Mouse (Mus musculus) activated CD4-positive, CD25-positive, alpha-beta regulatory T cell, adult 4 months (primary cell): ENCODE results near the gene Rbms3. TPM values are rescaled to one million over a fixed set of nuclear protein-coding genes. Genes with fewer than 3 reads are reported as not detected.

Experiments
- ATAC-seq: one replicate; pipeline ENCODE4 v1.8.0; 2017
- polyA plus RNA-seq, 2 experiments: library from polyadenylated mRNA; unstranded; fragments of 100-300 nt; shearing (Covaris generic); gene quantifications; one replicate each; pipeline ENCODE4 v1.2.1; 2017

Gene Rbms3
- polyA plus RNA-seq, 2 experiments from 2014 or later, result not detected

DNA sequence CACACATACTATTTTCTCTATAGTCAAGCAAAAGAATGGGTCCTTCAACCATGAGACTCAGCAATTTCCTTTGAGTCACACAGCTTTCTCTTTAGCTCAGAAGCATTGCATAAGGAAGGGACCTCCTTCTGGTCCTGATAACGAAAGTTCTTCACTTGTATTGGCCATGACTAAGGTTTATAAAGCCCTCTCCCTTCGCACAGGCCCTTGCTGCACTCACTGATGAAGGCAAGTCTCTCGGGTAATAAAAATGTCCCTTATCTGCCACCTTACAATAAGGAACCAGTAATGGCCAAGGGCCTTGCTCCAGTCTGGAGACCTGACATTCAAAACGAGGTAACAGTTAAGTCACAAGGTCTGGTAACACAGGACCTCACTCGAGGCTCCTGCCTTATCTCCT is 905.1 kb downstream of the Rbms3 start:
- ATAC-seq, result no peak

DNA sequence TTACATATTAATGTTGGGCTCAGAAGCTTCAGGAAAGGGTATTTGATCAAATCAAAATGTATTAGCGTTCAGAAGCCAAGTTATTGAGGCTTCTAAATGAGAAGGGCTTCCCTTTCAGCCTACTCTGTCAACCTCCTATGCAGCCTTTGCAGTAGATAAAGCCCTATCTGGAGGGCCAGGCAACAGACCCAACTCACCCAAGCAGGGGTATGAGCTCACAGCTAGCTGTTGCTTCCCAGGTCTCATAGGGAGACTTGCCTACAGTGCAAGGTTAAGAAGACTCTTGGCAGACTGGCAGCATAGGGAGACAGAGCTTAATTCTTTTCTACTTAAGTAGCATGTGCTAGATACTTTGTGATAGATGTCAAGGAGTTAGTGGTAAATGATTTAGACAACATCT is 926.6 kb downstream of the Rbms3 start:
- no peak for ATAC-seq

DNA sequence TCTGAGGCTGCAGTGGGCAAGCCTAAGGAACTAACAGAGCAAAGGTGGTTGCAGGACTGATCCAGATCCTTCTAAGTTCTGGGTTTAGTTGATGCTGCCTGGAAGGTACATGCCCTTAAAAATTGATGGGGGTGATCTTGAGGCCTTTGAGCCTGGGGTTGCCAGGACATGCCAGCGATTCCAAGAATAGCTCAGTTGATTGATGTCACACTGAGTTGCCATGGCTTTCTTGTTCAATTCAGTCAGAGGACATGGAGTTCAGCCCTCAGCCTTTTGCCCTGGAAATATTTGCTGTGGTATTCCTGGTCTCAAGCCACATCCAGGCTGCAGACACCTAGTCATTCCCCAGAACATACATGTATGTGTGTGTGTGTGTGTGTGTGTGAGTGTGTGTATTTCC is 927.1 kb downstream of the Rbms3 start:
- ATAC-seq, result no peak

DNA sequence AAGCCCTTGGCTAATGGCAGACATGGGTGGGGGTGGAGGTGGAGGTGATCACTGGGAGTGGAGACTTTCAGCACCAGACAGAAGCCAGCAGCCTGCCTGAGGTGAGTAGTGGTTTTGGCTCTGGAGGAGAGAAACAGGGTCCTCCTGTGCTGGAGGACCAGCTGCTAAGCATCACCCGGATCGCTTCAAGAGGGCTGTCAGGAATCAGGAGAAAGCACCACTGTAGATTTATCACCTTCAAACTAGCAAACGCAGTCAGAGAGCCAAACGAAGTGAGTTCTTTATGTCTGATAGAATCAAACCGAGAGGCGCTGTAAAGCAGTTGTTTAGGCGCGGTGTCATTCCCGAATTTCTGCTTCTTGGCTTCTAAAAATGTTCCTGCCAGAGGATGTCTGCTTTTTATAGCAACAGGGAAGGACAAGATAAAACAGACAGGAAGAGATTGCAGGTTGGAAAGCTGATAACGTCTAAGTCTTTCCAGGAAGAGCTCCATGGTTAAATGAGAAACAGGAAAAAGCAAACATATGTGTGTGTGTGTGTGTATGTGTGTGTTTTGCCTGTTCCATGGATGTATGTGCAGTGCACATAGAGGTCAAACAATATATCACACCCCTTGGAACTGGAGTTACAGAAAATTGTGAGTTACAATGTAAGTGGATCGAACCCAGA is 928.1 kb downstream of the Rbms3 start:
- ATAC-seq, result no peak

DNA sequence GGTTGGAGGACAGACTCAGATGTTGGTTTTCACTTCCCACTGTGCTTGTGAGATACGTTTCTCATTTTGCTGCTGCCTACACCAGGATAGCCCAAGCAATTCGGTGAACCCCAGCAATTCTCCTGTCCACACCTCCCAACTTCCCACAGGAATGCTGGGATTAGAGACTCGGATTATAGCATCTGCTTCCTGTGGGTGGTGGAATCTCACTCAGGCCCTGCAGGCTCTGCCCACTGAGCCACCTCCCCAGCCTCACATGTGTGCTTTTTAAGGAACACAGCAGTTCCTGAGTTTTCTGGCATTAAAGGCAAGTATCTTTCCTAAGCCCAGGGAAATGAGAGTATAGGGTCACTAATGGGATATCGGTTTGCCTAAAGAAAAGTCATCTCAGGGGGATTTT is 941.1 kb downstream of the Rbms3 start:
- no peak for ATAC-seq

DNA sequence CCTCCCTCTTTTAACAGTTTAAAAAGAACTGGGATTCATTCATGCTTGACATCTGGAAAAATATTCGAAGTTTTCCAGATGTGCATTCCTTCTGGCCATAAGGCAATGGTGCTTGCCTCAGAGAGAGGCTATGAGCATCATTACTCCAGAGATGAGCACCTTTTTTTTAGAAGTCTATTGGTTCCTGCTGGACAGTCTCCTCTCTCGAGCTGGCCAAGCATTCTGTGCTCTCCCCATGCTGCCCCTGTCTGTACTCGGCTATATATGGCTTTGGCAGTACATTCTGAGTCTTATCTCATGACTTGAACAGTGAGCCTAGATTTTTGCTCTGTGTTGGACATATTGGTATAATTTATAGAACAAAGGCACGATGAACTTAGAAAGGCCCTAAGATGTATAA is 952.6 kb downstream of the Rbms3 start:
- ATAC-seq, result no peak

DNA sequence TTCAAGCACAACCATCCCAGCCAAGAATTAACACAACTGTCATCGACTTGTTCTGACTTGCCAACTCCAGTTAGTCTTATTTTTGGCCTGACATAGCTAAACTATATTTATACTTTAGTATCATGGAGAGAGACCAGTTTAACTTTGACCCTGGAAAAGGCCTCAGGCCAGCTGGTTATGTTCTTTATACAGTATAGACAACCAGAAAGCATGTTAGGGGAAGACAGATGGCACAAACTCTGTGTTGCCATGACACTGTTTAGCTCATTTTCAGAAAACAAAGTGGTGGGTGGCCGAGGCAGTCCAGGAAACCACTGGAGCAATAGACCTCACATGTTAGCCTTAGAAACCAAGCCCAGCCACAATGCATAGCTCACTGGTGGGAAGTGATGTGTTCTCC is 953.3 kb downstream of the Rbms3 start:
- no peak for ATAC-seq

DNA sequence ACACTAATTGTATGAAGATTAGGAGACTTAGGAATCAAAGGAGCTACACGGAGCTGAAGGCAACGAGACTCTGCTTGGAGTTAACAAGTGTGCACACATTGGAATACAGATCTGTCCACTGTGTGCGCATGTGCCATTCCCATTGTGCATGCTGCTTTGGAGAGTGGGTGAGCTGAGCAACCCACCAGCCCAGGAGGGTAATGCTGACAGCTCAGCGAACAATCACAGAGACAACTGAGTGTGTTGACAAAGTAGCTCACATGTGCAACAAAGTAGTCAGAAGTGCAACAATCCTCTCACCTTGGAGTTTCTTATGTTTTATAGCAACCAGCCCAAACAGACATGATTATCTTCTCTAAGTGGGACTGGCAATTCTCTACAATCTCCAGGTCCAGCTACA is 955.5 kb downstream of the Rbms3 start:
- no peak for ATAC-seq

DNA sequence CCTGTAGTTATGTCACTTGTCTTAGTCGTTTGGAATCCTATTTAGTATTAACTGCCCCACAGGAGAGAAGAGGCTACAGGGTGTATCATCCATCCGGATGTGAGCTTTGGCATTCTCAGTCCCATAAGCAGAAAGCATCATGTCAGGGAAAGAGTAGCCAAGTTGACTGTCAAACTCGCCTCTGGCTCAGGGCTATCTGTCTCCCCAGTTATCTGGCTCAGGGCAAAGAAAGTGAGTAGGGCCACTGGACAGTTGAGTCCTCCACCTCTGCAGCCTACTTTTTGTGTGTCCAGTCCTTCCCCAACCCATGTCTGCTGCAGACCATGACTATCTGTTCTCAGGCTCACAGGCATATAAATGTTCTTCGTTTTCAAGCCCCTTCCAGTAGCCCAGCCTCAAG is 968.7 kb downstream of the Rbms3 start:
- no peak for ATAC-seq

DNA sequence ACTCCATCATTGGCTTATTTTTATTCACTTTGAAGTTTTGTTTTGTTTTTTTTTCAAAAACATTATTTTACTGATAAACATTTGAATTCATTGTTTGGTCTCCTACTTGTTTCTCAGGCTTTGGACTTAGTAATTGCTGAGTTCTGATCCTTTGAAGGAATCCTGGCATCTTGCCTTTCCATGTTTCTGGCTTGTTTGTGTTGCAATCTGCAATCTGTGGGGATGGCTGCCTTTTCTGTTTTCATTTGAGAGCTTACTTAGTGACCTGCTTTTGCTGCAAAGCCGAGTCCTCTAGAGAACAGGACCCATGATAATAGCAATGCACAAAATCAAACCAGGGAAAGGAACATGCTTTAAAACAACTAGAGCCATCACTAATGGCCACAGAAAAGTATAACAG is 969.8 kb downstream of the Rbms3 start:
- ATAC-seq, result no peak

DNA sequence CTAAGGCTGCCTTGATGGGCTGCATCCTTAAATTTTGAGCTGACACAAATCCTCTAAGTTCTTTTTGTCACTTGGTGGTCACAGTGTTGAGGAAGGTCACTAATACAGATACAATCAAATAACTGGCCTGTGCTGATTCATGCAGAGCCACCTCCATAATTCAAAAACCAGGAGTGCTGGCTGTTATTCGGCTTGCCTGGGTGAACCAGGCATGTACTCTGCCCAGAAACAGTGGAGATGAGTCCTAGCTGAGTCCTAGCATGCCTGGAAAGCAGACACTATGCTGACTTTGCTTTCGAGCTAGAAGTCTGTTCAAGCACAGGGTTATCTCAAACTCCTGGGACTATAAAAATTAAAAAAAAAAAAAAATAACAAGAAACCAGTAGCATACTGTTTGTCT is 972.6 kb downstream of the Rbms3 start:
- ATAC-seq, result no peak

DNA sequence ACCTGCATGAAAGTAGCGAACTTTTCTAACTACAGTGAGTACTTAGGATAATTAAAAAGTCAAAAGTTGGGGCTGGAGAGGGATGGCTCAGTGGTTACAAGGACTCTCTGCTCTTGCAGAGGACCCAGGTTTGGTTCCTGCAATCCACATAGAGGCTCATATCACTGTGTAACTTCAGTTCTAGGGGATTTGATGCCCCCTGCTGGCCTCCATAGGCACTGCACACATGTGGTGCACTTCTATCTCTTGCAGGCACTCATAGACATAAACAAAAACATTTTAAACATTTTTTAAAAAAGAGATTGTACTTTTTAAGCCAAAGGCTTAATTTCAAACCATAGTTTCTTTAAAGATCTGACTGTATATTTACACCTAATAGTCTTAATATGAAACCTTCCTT is 978.3 kb downstream of the Rbms3 start:
- no peak for ATAC-seq

DNA sequence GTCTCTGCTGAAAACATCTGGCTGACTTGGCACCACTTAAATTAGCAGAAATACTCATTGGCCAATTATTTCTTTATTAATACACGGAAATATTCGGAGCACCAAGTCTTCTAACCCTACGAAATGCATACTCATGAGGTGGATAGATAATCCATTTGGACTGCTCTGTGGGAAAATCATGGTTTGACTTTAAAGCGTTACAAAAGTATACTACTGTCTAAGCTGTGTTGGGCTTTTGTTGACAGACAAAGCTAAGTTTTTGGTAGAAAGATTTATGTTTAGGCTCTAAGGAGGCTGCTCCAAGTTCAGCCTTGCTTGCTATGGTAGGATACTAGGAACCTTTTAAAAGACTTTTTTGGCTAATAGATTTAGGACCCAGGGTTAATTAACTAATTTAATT is 979.8 kb downstream of the Rbms3 start:
- no peak for ATAC-seq

DNA sequence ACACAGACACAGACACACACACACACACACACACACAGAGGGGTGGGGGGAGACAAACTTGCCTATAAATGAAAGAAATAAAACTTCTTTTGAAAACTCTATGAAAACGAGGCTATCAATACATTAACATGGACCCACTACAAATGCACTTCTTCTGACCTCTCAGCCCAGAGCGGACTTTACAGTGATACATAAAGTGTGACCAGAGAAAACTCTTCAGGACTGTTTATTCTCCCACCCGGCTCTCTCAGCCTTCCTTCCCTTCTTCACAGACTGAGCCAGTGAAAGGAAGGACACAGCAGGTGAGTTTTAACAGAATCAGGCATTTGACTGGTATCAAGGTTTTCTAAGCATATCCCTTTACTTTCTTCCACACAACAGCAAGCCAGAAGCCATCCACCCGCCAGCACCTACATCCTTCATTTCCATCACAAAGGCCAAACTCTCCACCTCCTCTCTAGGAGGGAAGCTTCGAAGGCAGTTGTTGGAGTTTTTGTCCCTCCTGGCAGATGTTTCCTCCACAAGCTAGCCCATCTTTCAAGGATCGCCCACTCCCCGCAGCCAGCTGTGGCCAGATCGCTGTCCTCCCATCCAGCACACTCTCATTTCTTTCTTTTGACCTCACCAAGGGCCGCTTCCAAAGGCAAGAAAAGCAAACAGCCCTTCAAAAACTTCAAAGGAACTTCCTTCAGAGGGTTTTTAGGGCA is 980.5 kb downstream of the Rbms3 start:
- no peak for ATAC-seq

DNA sequence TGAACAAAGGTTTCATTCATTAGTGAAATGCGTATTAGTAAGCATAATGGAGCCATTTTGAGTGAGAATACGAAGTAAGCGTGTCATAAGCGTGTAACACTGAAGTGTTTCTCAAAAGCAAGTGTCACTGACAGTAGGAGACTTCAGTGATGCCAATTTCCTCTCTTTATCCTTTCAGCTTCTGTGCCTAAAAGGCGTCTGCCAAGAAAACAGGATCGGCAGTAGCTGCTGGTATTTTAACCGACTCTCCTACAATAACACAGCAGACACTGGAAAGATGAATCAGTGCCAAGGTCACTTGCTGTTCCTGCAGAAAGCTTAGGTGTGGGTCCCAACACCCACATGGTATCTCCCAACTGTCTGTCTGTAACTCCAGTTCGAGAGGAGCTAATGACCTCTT is 985.1 kb downstream of the Rbms3 start:
- ATAC-seq, result no peak

DNA sequence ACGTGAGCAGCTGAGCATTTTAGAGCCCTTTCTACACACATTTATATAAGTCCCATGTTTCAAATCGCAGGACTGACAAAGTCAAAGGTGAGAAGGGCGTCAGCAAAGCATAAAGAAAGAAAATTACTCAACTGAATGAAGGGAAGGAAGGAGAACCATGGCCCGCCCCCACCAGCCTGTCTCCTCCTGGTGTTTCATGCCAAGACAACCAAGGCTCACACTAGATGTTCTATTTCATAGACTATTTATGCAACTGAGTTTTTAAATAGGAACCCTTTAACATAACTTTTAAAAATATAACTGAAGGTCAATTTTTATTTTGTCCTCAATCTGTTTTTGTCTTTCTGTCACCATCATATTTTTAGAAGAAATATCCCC is 989.4 kb downstream of the Rbms3 start:
- ATAC-seq, result no peak

DNA sequence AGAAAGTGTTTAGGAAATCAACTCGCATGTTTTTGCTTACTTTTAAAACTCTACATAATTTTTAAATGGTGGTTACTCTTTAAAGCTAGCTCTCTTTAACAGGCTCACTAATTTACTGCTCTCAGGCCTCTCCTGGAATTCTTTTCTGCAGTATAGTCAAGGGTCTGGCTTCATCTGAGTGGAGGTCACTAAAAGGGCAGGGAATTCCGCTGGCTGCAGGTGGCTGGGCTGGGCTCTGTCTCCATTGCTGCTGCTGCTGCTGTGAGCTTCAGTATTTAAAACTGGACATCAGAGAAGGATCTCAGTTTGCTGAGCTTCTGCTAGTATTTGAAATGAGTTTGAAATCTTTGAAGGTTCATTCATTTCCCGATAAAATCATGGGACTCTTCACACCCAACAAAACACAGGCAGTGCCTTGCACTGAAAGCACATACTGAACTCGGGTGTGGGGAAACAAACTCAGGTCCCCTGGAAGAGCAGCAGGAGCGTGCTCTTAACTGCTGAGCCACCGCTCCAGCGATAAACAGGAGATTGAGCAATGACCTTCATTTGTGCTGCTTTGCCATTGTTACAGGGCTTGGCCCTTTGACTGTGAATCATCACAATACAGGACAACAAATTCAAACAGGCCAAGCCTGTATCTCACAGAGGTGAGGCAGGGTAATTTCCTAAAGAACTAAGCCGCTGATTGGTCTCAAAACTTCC is 990.0 kb downstream of the Rbms3 start:
- ATAC-seq, result no peak

DNA sequence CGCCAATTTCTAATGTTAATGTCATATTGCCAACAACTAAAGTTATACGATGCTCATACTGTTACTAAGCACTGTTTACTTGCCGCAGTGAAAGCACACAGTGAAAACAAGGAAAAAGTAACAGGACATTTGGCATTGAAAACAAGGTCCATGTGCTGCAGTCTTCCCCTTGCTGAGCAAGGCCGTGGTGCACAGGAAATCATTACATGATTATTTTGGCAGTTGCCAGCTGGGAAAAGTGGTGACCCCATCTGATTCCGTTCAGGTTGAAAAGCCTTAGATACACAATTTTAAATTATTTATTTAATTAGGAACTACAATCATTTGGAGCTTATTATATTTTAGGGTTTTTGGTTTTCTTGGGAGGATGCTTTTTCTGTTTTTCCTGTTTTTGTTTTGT is 995.9 kb downstream of the Rbms3 start:
- ATAC-seq, result no peak

DNA sequence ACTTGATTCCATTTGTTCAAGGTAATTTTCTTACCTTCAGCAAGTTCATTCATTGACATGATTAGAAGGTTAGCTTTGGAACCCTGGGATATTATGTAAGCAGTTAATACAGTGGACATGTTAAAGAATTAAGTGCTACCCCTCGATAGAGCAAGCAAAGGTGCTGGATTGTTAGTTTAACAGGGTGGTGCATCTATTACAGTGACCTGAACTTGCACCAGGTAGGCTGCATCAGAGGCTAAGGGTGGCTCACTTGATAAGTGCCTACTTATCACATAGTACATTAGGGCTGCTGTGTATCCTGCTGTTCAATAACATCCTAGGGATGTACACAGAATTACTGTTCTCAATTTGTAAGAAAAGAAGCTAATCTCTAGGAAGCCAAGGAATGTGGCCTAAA is 996.6 kb downstream of the Rbms3 start:
- ATAC-seq, result no peak

DNA sequence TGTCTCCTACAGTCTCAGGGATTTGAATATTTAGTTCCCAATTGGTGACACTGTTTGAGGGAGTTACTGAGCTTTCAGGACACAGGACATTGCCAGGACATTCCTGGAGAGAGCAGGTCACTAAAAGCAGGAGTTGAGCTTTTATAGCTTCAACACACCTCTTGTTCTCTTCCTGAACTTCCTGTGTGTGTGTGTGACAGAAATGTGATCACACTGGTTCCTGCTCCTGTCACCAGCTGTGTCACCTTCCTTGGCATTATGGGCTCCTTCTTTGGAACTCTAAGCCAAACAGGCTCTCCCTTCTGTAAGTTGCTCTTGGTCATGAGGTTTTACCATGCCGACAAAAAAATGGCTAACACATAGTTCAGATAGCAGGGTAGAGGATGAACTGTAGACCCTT is 997.9 kb downstream of the Rbms3 start:
- no peak for ATAC-seq

DNA sequence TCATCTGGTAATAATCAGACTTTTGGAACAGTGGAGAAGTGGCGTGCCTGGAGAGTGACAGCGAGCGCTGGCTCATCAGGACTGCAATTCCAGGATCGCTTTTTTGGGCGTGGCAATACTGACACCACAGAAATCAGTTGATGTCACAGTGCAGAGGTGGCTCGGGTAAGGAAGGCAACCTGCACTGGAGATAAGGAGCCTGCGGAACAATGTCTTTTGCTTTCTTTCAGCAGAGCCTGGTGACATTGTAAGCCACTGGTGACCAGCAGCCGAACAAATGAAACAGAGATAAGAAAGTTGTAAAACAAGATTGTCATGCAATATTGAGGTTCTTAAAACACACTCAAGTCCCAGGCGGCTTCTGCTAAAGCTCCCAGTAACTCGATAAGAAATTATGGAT is 998.9 kb downstream of the Rbms3 start:
- no peak for ATAC-seq

DNA sequence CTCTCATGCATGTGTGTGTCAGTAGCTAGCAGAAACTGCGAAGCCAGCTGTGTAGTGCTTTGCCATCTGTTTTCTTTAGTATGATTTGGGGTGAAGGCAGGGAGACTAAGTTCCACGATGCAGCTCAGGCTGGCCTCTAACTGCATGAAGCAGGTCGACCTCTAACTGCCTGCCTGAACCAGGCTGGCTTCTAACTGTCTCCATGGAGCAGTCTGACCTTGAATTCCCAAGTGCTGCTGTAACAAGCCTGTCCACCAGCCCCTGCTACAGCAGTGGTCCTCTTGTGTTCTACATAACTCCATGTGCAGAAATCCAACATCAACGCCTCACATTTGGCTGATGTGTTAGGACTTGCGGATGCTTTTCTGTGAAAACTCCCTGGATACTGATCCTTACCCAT is 1009.3 kb downstream of the Rbms3 start:
- no peak for ATAC-seq

DNA sequence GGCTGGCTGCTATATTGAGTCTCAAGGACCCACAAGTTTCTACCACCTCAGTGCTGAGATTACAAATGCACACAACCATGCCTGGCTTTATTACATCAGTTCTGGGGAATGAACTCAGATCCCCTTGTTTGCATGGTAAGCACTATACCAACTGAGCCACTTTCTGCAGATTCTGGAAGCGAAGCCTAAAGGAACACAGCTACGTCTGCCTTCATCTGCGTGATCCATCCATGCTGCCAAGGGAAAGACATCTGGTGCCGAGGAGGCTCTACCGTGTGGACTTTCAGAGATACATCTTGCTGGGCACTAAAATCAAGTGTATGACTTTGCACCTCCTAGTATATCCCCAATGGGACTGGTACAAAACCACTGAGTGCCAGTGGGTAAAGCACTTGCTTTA is 1010.8 kb downstream of the Rbms3 start:
- no peak for ATAC-seq

DNA sequence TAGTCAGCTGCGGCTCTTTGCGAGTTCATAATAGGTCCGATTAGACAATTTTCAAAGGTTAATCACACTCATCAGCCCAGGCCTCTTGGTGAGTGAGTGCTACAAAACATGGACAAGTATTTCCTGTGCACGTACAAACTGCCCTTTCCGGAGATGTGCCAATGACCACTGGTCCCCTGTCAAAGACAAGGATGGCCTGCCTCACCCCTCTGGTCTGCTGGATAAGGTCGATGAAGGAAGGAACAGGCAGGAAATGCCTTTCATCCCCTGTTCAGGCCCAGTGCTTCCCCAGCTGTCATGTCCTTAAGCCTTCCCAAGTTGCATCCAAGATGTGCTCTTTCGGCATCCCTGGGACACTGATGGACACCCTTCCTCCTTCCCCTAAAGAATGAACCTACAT is 1016.4 kb downstream of the Rbms3 start:
- ATAC-seq, result no peak
